Mouse (Mus musculus) heart, postnatal 25 days (tissue): ENCODE measurements around the gene Ntf3. TPM values are rescaled to one million over a fixed set of nuclear protein-coding genes. Genes with fewer than 3 reads are reported as not detected.

Source experiments
- DNase-seq: peaks from one replicate; pipeline ENCODE4 v3.0.0; 2022; ENCODE audit warnings: low spot score
- intact Hi-C: fragments of 180-260 bp; cut with DNase I; formaldehyde crosslinking; loops from one replicate; pipeline ENCODE4 v1.15.1; 2025
- total RNA-seq, 2 experiments: library from RNA; stranded (reverse); gene quantifications; 2 replicates each; pipeline ENCODE4 v1.2.3; 2021

Gene Ntf3
- total RNA-seq, 2 experiments from 2014 or later: 2.8 to 5.2 TPM

GRCm38 (mm10) chr6:126161571-126162340 is 5.0 kb downstream of the Ntf3 start:
- DNase-seq: no peak
- intact Hi-C loops: loop anchor here (5.0 kb wide), 2 partner anchors 64 to 149 kb away; no protein-coding TSS in a partner anchor

- no peak for DNase-seq
- intact Hi-C loops: loop anchor here (5.0 kb wide), 2 partner anchors 63 to 148 kb away; no protein-coding TSS in a partner anchor
Observed at GRCm38 (mm10) chr6:126160067-126160411, 6.7 kb downstream of the Ntf3 start.

GRCm38 (mm10) chr6:126159279-126160066 is 7.2 kb downstream of the Ntf3 start:
- intact Hi-C loops: loop anchor here (5.0 to 10.0 kb wide), 3 partner anchors 62 to 355 kb away; no protein-coding TSS in a partner anchor
- peak; percentile 50 for DNase-seq

DNA sequence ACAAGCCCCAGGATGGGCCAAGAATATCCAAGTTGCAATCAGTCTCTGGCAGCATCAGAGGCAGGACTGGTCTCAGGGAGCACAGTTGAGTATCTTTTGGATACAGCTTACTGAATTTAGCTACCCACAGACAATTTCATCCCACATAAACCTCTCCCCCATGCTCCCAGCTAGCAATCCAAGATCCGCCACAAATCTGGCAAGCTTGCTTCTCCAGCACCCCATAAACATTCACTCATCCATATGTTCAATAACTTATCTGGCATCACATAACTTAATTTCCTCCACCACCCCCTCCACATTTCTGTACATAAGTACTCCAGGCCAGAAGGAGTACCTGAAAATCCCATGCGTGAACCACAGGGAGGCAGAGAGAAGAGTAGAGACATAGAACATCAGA is 10.8 kb downstream of the Ntf3 start:
- no peak for DNase-seq
- intact Hi-C loops: loop anchor here (10.0 kb wide), 1 partner anchor 359 kb away; no protein-coding TSS in a partner anchor

GRCm38 (mm10) chr6:126154372-126154982 is 12.2 kb downstream of the Ntf3 start:
- DNase-seq: peak; percentile 24
- intact Hi-C loops: loop anchor here (5.0 to 10.0 kb wide), 3 partner anchors 197 to 360 kb away; no protein-coding TSS in a partner anchor

- DNase-seq: no peak
- intact Hi-C loops: loop anchor here (5.0 to 10.0 kb wide), 3 partner anchors 196 to 362 kb away; no protein-coding TSS in a partner anchor
Observed at GRCm38 (mm10) chr6:126153154-126153553, 13.6 kb downstream of the Ntf3 start.

DNA sequence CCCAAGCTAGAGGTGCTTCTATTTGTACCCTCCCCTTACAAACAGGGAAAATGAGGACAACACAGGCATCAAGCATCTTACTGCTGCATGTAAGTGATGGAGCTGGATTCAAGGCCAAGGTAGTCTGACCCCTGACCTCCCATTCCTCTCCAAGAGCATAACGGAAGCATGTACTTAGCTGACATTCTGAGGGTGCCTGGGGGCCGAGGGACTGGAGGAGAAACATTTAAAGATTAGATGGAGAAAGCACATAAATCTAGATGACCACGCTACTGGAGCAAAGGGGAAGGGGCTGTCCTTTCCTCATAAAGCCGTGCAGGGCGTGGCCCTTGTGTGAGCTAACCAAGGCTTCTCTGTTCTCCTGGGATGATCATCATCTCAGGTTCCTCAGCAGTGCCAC is 23.1 kb downstream of the Ntf3 start:
- DNase-seq: no peak
- intact Hi-C loops: loop anchor here (5.0 kb wide), 1 partner anchor 36 kb away; no protein-coding TSS in a partner anchor

DNA sequence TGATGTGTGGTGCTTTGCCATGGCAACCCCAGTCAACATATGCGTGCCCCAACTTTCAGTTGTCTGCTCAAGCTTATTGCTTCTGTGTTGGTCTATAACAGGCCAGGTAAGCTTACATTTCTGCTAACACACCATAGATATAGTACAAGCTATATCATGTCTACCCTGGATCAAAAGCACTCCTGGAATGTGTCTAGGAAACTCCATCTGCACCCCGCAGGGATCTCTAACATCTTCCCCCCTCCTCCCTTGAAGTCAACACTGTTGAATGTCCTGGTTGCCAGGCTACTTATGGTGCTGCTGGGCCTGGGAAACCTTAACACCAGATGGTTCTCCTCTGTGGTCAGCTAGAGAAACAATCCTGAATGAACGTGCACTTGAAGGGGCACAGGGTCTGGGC is 24.0 kb downstream of the Ntf3 start:
- intact Hi-C loops: loop anchor here (5.0 kb wide), 1 partner anchor 35 kb away; no protein-coding TSS in a partner anchor
- DNase-seq: no peak

GRCm38 (mm10) chr6:126142021-126142554 is 24.6 kb downstream of the Ntf3 start:
- DNase-seq: no peak
- intact Hi-C loops: loop anchor here (5.0 kb wide), 1 partner anchor 35 kb away; no protein-coding TSS in a partner anchor

DNA sequence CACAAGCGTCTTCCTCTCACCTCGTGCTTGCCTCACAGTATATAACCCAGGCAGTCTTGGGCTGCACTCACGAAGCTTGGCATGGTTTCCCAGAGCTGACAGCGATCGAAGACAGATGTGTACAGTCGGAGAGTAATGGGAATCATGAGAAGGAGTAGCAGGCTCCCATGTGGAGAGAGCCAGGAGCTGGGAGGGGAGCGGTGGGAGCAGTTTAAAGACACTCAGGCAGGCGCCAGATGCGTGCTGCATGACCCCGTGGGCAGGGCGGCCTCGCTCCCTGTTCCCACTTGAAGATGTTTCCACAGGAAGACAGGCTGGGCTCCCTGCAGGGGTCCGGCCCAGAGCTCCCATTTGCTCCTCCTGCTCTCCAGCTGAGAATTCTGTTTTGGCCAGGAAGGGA is 25.2 kb downstream of the Ntf3 start:
- intact Hi-C loops: loop anchor here (5.0 kb wide), 1 partner anchor 34 kb away; no protein-coding TSS in a partner anchor
- DNase-seq: peak; percentile 53

GRCm38 (mm10) chr6:126140961-126141360 is 25.7 kb downstream of the Ntf3 start:
- DNase-seq: no peak
- intact Hi-C loops: loop anchor here (5.0 kb wide), 1 partner anchor 34 kb away; no protein-coding TSS in a partner anchor

- intact Hi-C loops: loop anchor here (5.0 kb wide), 1 partner anchor 33 kb away; no protein-coding TSS in a partner anchor
- peak; percentile 12 for DNase-seq
Observed at GRCm38 (mm10) chr6:126140416-126140815, 26.3 kb downstream of the Ntf3 start.

DNA sequence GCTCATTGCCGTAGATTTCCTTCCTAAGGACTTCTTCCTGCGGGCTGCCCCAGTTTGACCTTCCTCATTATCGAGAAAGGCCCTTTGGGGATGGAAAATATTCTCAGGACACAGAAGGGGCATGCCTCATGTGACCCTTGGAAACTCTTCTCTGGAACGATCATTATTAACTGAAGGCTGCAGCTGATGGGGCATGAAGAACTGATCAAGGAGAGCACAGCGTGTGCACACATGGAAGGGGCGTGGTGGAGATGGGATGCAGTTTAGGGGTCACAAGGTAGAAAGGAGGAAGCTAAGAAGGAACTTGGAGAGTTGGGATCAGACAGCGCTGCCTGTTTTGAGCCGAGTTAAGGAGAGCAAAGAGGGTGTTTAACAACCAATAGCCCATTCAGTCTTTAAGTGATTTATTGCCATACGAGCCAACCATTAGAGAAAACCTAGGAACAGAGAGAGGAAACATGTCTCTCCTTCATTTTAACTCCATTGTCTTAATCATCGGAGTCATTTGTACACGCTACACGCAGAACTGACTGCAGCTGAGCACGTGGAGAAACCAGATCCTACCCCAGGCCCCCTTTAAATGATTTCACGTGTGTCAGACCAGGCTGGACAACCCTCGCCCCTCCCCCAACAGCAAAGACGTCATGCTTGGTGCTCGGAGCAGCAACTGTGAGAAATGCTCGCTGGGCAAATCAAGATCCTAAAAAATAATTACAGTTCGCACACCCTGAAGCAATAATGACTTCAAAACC is 32.4 kb downstream of the Ntf3 start:
- intact Hi-C loops: loop anchor here (5.0 kb wide), 1 partner anchor 37 kb away; no protein-coding TSS in a partner anchor
- DNase-seq: no peak

DNA sequence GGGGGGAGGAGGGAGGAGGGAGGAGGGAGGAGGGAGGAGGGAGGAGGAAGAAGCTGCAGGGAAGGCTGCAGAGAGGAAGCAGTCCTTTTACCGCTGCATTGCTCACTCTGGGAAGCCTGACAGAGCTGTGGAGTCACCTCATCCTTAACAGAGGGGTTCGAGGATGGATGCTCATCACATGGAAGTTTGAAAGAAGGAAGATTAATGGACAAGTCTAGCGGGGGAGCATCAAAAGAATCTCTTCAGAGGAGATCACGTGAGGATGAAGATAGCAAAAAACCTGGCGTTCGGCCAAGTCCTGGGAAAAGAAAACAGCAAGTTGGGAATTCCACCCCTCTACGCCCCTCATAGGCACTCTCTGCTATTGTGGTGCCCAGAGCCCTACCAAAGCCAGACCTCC is 38.5 kb downstream of the Ntf3 start:
- DNase-seq: no peak
- intact Hi-C loops: loop anchor here (2.0 kb wide), 1 partner anchor 19 kb away; no protein-coding TSS in a partner anchor

DNA sequence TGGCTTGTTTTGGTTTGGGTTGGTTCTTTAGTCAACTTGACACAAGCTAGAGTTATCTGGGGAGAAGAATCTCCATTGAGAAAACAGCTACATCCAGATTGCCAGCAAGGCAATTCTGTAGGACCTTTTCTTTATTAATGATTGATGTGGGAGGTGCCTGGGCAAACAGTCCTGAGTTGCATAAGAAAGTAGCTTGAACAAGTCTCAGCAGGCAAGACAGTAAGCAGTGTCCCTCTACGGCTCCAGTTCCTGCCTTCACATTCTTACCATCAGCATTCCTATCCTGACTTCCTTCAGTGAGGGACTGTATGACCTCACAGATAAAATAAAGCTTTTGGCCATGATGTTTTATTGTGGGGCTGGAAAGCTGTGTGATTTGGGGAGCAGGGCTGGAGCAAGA is 48.5 kb downstream of the Ntf3 start:
- intact Hi-C loops: no loop called here
- no peak for DNase-seq

DNA sequence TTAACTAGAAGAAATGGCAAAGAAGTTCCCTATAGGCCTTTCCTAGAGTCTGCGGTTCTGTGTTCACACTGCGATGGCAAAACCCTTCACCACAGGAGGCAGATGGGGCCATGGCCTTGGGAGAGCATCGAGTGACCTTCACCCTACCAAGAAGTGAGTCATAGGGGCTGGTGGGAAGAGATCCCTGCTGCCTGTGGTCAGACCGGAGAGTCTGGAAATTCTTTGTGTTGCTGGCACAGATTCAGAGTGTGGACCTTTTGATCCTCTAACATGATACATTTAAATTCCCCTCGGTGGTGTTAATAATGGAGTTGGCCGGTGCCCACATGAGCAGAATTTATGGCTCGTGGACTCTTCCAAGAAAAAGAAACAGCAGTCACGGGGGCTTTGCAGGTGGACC is 49.5 kb downstream of the Ntf3 start:
- intact Hi-C loops: no loop called here
- no peak for DNase-seq

DNA sequence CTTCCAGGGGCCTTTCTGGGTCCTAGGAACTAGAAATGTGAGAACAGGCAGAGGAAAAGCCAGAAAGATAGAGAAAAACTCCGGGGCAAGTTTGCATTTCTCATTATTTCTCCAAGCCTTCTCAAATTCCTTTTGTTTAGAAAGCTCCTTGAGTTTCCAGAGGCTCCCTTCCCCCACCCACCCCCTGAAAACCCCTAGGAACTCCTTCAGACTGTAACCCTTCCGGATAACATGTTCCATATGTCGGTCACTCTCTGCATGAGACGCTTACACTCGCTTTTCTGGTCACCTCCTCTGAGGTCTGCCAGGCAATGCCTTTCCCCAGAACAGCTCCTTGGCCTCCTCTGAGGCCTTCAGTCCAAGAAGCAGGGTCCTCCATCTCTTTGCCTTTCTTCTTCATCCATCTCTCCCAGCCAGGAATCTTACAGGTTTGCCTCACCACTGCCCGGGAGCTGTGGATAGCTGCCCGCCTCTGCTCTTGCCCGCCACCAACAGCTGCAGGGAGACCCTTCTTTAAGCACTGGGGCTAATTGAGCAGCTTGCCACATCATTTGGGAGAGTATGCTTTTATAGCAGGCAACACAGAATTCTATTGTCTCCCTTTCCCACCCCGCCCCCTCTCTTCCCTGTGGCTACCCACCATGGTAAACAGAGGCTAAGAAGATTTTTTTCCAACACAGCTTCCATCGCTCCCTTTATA is 51.6 kb downstream of the Ntf3 start:
- intact Hi-C loops: no loop called here
- no peak for DNase-seq
